Mouse (Mus musculus) CH12.LX (cell line): Measurements from ENCODE around the gene Togaram2.

ENCODE experiments used
- CTCF ChIP-seq, 2 experiments: IDR thresholded peaks in 1 of 2; conservative IDR thresholded peaks in 1 of 2; 2 replicates each; pipeline ENCODE4 v1.5.1; 2011 to 2012; ENCODE audit warnings: low read depth in 2 of 2, low read length in 2 of 2, improper control_type of control experiment in 1 of 2, inconsistent platforms in 1 of 2, mild to moderate bottlenecking in 1 of 2, moderate library complexity in 1 of 2
- HCFC1 ChIP-seq: IDR thresholded peaks from 2 replicates; pipeline ENCODE4 v1.6.1; 2012; ENCODE audit warnings: low read depth, mild to moderate bottlenecking, inconsistent platforms, low read length, improper control_type of control experiment
- POLR2AphosphoS2 ChIP-seq: IDR thresholded peaks from 2 replicates; pipeline ENCODE4 v1.6.1; 2011; ENCODE audit warnings: low read depth, low read length, improper control_type of control experiment
- UBTF ChIP-seq: IDR thresholded peaks from 2 replicates; pipeline ENCODE4 v1.6.1; 2012; ENCODE audit warnings: low read depth, mild to moderate bottlenecking, inconsistent platforms, low read length, improper control_type of control experiment, moderate library complexity

DNA sequence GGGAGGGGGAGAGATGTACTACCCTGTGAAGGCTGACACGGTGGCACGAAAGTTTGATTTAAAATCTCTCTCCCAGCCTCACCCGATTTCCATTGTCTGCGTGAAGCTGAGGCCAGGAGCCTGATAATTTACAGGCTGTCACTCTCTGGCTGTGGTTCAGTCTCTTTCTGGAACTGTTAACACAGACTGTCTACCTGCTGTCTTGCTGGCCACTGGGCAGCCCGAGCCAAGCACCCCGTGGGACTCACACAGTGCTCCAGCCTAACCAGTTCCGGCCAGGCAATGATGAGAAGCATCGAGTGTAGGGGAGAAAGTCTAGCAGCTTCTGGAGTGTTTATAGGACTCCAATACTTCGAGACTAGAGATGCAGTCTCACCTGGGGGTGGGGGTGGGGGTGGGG, 73.1 kb downstream of the Togaram2 start:
- no peak for TF ChIP-seq CTCF (conservative IDR thresholded peaks at IDR 0.05 in 1 of 2, IDR thresholded peaks at IDR 0.05 in 1 of 2; ENCODE audit: low read depth in 2 of 2, low read length in 2 of 2)
- TF ChIP-seq POLR2AphosphoS2, result no peak
- no peak for TF ChIP-seq HCFC1
- TF ChIP-seq UBTF, result no peak
